Mouse (Mus musculus): ENCODE measurements around the gene Tmtc2. TPM values are rescaled to one million over a fixed set of nuclear protein-coding genes. Genes with fewer than 3 reads are reported as not detected.
A peak's percentile ranks its signal among the peaks of the same experiment; 100 is the strongest.

The Tmtc2 gene
- polyA plus RNA-seq, 1 experiment from 2014 or later, result 8.9 TPM

GRCm38 (mm10) chr10:105381202-105381601 is 193.0 kb downstream of the Tmtc2 start:
- WGBS, result 35% methylated on average over 5 of the region's 5 CpGs
- no peak overlapping the region for H3K27ac ChIP-seq
- H3K27me3 ChIP-seq (replicated peaks), result no peaks in the 10 kb centered on the region
- peaks cover 5% of the 10 kb centered on the region for H3K4me1 ChIP-seq
- no peaks in the 10 kb centered on the region for H3K9me3 ChIP-seq
- H3K36me3 ChIP-seq (replicated peaks), result no peaks in the 10 kb centered on the region
- H3K4me3 ChIP-seq, result no peak overlapping the region
- H3K9ac ChIP-seq, result no peak overlapping the region
- 0 out of 2 replicates have a peak, but pooled peaks have one; percentile 37 for ATAC-seq (replicated peaks)
- no peak overlapping the region for H3K4me2 ChIP-seq

GRCm38 (mm10) chr10:105380584-105380983 is 193.7 kb downstream of the Tmtc2 start:
- Histone ChIP-seq H3K36me3 (replicated peaks) (no peaks in the 10 kb centered on the region), H3K27me3 (replicated peaks) (no peaks in the 10 kb centered on the region), H3K9ac (no peak overlapping the region), H3K4me2 (no peak overlapping the region), H3K4me1 (peaks cover 5% of the 10 kb centered on the region), H3K4me3 (no peak overlapping the region), H3K27ac (no peak overlapping the region), H3K9me3 (no peaks in the 10 kb centered on the region)
- 23% methylated on average over 7 of the region's 7 CpGs for WGBS
- peak; percentile 71 for ATAC-seq (replicated peaks)

GRCm38 (mm10) chr10:105377711-105378110 is 196.5 kb downstream of the Tmtc2 start:
- Histone ChIP-seq H3K4me3 (no peak overlapping the region), H3K4me1 (peaks cover 5% of the 10 kb centered on the region), H3K4me2 (no peak overlapping the region), H3K36me3 (replicated peaks) (no peaks in the 10 kb centered on the region), H3K27me3 (replicated peaks) (no peaks in the 10 kb centered on the region), H3K9me3 (no peaks in the 10 kb centered on the region), H3K9ac (no peak overlapping the region), H3K27ac (no peak overlapping the region)
- no peak for ATAC-seq (replicated peaks)
- WGBS, result 94% methylated on average over 2 of the region's 2 CpGs

GRCm38 (mm10) chr10:105373265-105373664 is 201.0 kb downstream of the Tmtc2 start:
- no peaks in the 10 kb centered on the region for H3K36me3 ChIP-seq (replicated peaks)
- H3K4me2 ChIP-seq, result no peak overlapping the region
- no peaks in the 10 kb centered on the region for H3K9me3 ChIP-seq
- H3K27ac ChIP-seq, result no peak overlapping the region
- ATAC-seq (replicated peaks), result no peak
- no peak overlapping the region for H3K4me3 ChIP-seq
- no peak overlapping the region for H3K9ac ChIP-seq
- 96% methylated on average over 8 of the region's 8 CpGs for WGBS
- H3K27me3 ChIP-seq (replicated peaks), result no peaks in the 10 kb centered on the region
- H3K4me1 ChIP-seq, result no peaks in the 10 kb centered on the region

- H3K27me3 ChIP-seq (replicated peaks), result no peaks in the 10 kb centered on the region
- no peak overlapping the region for H3K4me3 ChIP-seq
- 92% methylated on average over 8 of the region's 8 CpGs for WGBS
- H3K27ac ChIP-seq, result no peak overlapping the region
- H3K4me2 ChIP-seq, result no peak overlapping the region
- no peaks in the 10 kb centered on the region for H3K36me3 ChIP-seq (replicated peaks)
- H3K9ac ChIP-seq, result no peak overlapping the region
- ATAC-seq (replicated peaks), result no peak
- no peaks in the 10 kb centered on the region for H3K9me3 ChIP-seq
- H3K4me1 ChIP-seq, result 0 out of 2 replicates have a peak, but pooled peaks cover 2% of the 10 kb centered on the region
Observed at GRCm38 (mm10) chr10:105368242-105368641, 206.0 kb downstream of the Tmtc2 start.

- no peak overlapping the region for H3K27ac ChIP-seq
- ATAC-seq (replicated peaks), result no peak
- H3K36me3 ChIP-seq (replicated peaks), result no peaks in the 10 kb centered on the region
- 0 out of 2 replicates have a peak, but pooled peaks cover 2% of the 10 kb centered on the region for H3K4me1 ChIP-seq
- no peak overlapping the region for H3K9ac ChIP-seq
- 38% methylated on average over 3 of the region's 3 CpGs for WGBS
- no peak overlapping the region for H3K4me3 ChIP-seq
- H3K27me3 ChIP-seq (replicated peaks), result no peaks in the 10 kb centered on the region
- H3K4me2 ChIP-seq, result no peak overlapping the region
- no peaks in the 10 kb centered on the region for H3K9me3 ChIP-seq
Observed at GRCm38 (mm10) chr10:105364480-105364879, 209.8 kb downstream of the Tmtc2 start.

- H3K4me2 ChIP-seq, result no peak overlapping the region
Observed at GRCm38 (mm10) chr10:105350301-105350700, 223.9 kb downstream of the Tmtc2 start.

GRCm38 (mm10) chr10:105345920-105346319 is 228.3 kb downstream of the Tmtc2 start:
- H3K27me3 ChIP-seq (replicated peaks), result no peaks in the 10 kb centered on the region
- 95% methylated on average over 3 of the region's 3 CpGs for WGBS
- no peak overlapping the region for H3K27ac ChIP-seq

More at GRCm38 (mm10) chr10:105350301-105350700, 223.9 kb downstream of the Tmtc2 start:
- H3K4me1 ChIP-seq, result no peaks in the 10 kb centered on the region
- H3K4me3 ChIP-seq, result no peak overlapping the region
- no peak for ATAC-seq (replicated peaks)
- H3K27me3 ChIP-seq (replicated peaks), result no peaks in the 10 kb centered on the region
- no peak overlapping the region for H3K9ac ChIP-seq
- H3K36me3 ChIP-seq (replicated peaks), result no peaks in the 10 kb centered on the region
- H3K9me3 ChIP-seq, result no peaks in the 10 kb centered on the region
- no peak overlapping the region for H3K27ac ChIP-seq
- WGBS, result 85% methylated on average over 2 of the region's 2 CpGs

GRCm38 (mm10) chr10:105332856-105333255 is 241.4 kb downstream of the Tmtc2 start:
- Histone ChIP-seq H3K4me3 (no peak overlapping the region), H3K9ac (no peak overlapping the region), H3K4me1 (no peaks in the 10 kb centered on the region), H3K36me3 (replicated peaks) (no peaks in the 10 kb centered on the region), H3K4me2 (no peak overlapping the region), H3K27ac (no peak overlapping the region), H3K9me3 (no peaks in the 10 kb centered on the region), H3K27me3 (replicated peaks) (no peaks in the 10 kb centered on the region)
- no peak for ATAC-seq (replicated peaks)
- WGBS, result 43% methylated on average over 2 of the region's 2 CpGs

More at GRCm38 (mm10) chr10:105345920-105346319, 228.3 kb downstream of the Tmtc2 start:
- Histone ChIP-seq H3K4me1 (no peaks in the 10 kb centered on the region), H3K9ac (no peak overlapping the region), H3K9me3 (no peaks in the 10 kb centered on the region), H3K36me3 (replicated peaks) (no peaks in the 10 kb centered on the region), H3K4me3 (no peak overlapping the region), H3K4me2 (no peak overlapping the region)
- no peak for ATAC-seq (replicated peaks)

GRCm38 (mm10) chr10:105330327-105330726 is 243.9 kb downstream of the Tmtc2 start:
- Histone ChIP-seq H3K4me3 (no peak overlapping the region), H3K9me3 (no peaks in the 10 kb centered on the region), H3K4me1 (no peaks in the 10 kb centered on the region), H3K9ac (no peak overlapping the region), H3K27ac (no peak overlapping the region), H3K27me3 (replicated peaks) (no peaks in the 10 kb centered on the region), H3K4me2 (no peak overlapping the region), H3K36me3 (replicated peaks) (no peaks in the 10 kb centered on the region)
- 78% methylated on average over 5 of the region's 5 CpGs for WGBS
- ATAC-seq (replicated peaks), result no peak

- no peak overlapping the region for H3K27ac ChIP-seq
- H3K9ac ChIP-seq, result no peak overlapping the region
- no peaks in the 10 kb centered on the region for H3K9me3 ChIP-seq
- no peak for ATAC-seq (replicated peaks)
- H3K4me2 ChIP-seq, result no peak overlapping the region
- 81% methylated on average over 4 of the region's 4 CpGs for WGBS
- H3K4me1 ChIP-seq, result peaks cover 7% of the 10 kb centered on the region; the same call in 1 of the 2 replicates
- no peaks in the 10 kb centered on the region for H3K27me3 ChIP-seq (replicated peaks)
- H3K36me3 ChIP-seq (replicated peaks), result no peaks in the 10 kb centered on the region; the same call in 1 of the 2 replicates
- H3K4me3 ChIP-seq, result no peak overlapping the region
Observed at GRCm38 (mm10) chr10:105323646-105324192, 250.5 kb downstream of the Tmtc2 start.

- H3K4me1 ChIP-seq, result peaks cover 7% of the 10 kb centered on the region; the same call in 1 of the 2 replicates
- no peak overlapping the region for H3K27ac ChIP-seq
- 24% methylated on average over 3 of the region's 3 CpGs for WGBS
- ATAC-seq (replicated peaks), result peak; percentile 88
- no peak overlapping the region for H3K9ac ChIP-seq
- H3K36me3 ChIP-seq (replicated peaks), result no peaks in the 10 kb centered on the region; the same call in 1 of the 2 replicates
- H3K4me3 ChIP-seq, result no peak overlapping the region
- no peaks in the 10 kb centered on the region for H3K9me3 ChIP-seq
- no peak overlapping the region for H3K4me2 ChIP-seq
- H3K27me3 ChIP-seq (replicated peaks), result no peaks in the 10 kb centered on the region
Observed at GRCm38 (mm10) chr10:105319299-105320057, 254.8 kb downstream of the Tmtc2 start.
